Mouse (Mus musculus) heart, postnatal 0 days (tissue): ENCODE measurements around the gene Dnajc15.

ENCODE experiments used
- CTCF ChIP-seq: IDR thresholded peaks from 2 replicates; pipeline ENCODE4 v1.5.1; 2016; ENCODE audit warnings: antibody characterized with exemption, control low read depth, low read depth
- EP300 ChIP-seq: IDR thresholded peaks from 2 replicates; pipeline ENCODE4 v1.6.1; 2016; ENCODE audit warnings: antibody characterized with exemption, low read depth

GRCm38 (mm10) chr14:77853951-77854350 is 21.0 kb downstream of the Dnajc15 start:
- TF ChIP-seq CTCF (no peak), EP300 (no peak)
